In the genomic region with DNA sequence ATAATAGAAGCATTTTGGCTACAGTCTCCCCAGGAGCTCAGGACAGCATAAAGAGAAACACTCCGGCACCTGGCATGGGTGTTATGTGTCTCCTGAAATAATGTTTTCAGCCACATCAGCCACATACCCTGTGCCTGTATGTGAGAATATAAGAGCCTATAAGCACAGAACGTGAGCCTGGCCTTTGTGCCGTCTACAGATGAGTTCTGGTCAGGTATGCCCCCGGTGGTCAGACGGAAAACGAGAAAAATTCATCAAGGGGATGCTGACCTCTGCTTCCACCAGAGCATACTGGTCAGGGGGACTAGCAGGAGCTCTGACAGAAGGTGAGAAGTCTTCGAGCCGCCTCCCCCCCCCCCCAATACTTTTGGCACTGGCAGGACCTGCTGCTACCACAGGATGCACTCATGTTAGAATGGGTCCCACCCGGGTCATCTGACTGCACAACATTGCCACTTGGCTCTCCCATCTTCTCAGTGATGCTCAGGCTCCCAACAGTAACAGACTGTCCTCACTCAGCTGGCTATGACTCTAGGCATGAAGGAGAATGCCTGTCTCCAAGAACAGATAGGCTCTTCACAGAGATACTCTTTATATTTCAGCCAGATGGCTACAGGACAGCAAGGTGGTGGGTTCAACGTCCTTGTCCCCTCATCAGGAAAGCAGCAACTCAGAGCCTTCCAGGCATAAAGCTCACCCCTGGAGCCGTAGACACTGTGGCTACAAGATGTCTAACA, we compare ENCODE assay signal across 25 mouse cellular contexts.
A peak's percentile ranks its signal among the peaks of the same experiment; 100 is the strongest.
DNase-seq lines count a peak whose midpoint lies in the region; TF ChIP-seq lines count a peak whose summit lies in the region.
"Had no signal": no experiment of that assay in that cellular context is flagged by ENCODE, and none has a peak within 500 bp of the region (broad histone marks: within the 10 kb centered on the region; RNA-seq: fewer than 3 reads in every experiment).

No protein-coding gene starts in this region.

- H3K27me3 ChIP-seq in CH12.LX (replicated peaks): no peaks in the 10 kb centered on the region
- H3K27me3 ChIP-seq: embryonic facial prominence, embryonic 12.5 days; embryonic facial prominence, embryonic 15.5 days; heart, embryonic 12.5 days; heart, embryonic 15.5 days; hindbrain, embryonic 12.5 days; hindbrain, embryonic 15.5 days; intestine, embryonic 15.5 days; Patski had no signal

- no peak overlapping the region for H3K27ac ChIP-seq in left cerebral cortex, adult 2 months
- no peak overlapping the region for H3K27ac ChIP-seq in CH12.LX (ENCODE audit: insufficient read depth, low read depth)
- H3K27ac ChIP-seq: embryonic facial prominence, embryonic 12.5 days; embryonic facial prominence, embryonic 15.5 days; gastrocnemius, adult 2 months; heart, embryonic 15.5 days; hindbrain, embryonic 12.5 days; hindbrain, embryonic 15.5 days; intestine, embryonic 15.5 days had no signal

- H3K4me3 ChIP-seq in left cerebral cortex, adult 2 months: no peak overlapping the region
- H3K4me3 ChIP-seq in CH12.LX (replicated peaks in 1 of 3; ENCODE audit: low read depth in 2 of 3, low read length in 2 of 3, poor library complexity in 1 of 3): no peak overlapping the region
- H3K4me3 ChIP-seq: embryonic facial prominence, embryonic 12.5 days; embryonic facial prominence, embryonic 15.5 days; gastrocnemius, adult 2 months; heart, embryonic 12.5 days; heart, embryonic 15.5 days; hindbrain, embryonic 12.5 days; hindbrain, embryonic 15.5 days; intestine, embryonic 15.5 days had no signal

- no peak for TF ChIP-seq EP300 in CH12.LX (IDR thresholded peaks at IDR 0.05; ENCODE audit: low read length)

- H3K4me2 ChIP-seq in CH12.LX (ENCODE audit: insufficient read depth, low read depth, poor library complexity, severe bottlenecking): no peak overlapping the region
- H3K4me2 ChIP-seq: embryonic facial prominence, embryonic 12.5 days; embryonic facial prominence, embryonic 15.5 days; heart, embryonic 12.5 days; heart, embryonic 15.5 days; hindbrain, embryonic 12.5 days; hindbrain, embryonic 15.5 days; intestine, embryonic 15.5 days had no signal

- intact Hi-C loops in heart, postnatal 14 days (cut with DNase I): no loop called here
- intact Hi-C loops in left cerebral cortex, postnatal 4 days (cut with DNase I): no loop called here
- intact Hi-C loops in left cerebral cortex, adult 2 months (cut with DNase I): no loop called here

- dilution Hi-C loops in CH12.LX (cut with MboI; ENCODE audit: extremely low pct_ligation_motif_present, extremely low pct_unique_long_range_greater_than_20kb, low sequenced_read_pairs): no loop called here

- no peaks in the 10 kb centered on the region for H3K36me3 ChIP-seq in CH12.LX (replicated peaks in 1 of 2; ENCODE audit: control insufficient read depth in 1 of 2, insufficient read depth in 1 of 2, low read length in 1 of 2)
- H3K36me3 ChIP-seq: embryonic facial prominence, embryonic 12.5 days; embryonic facial prominence, embryonic 15.5 days; heart, embryonic 12.5 days; heart, embryonic 15.5 days; hindbrain, embryonic 12.5 days; hindbrain, embryonic 15.5 days; intestine, embryonic 15.5 days had no signal

- no peak for TF ChIP-seq POLR2A in CH12.LX (IDR thresholded peaks at IDR 0.05; ENCODE audit: low read depth, low read length)

- no peak; the same call in 1 of the 2 replicates for TF ChIP-seq CTCF in left cerebral cortex, adult 2 months (IDR thresholded peaks at IDR 0.05)
- no peak for TF ChIP-seq CTCF in CH12.LX (conservative IDR thresholded peaks at IDR 0.05 in 1 of 2, IDR thresholded peaks at IDR 0.05 in 1 of 2; ENCODE audit: low read depth in 2 of 2, low read length in 2 of 2)

- no peaks in the 10 kb centered on the region for H3K79me2 ChIP-seq in CH12.LX (replicated peaks; ENCODE audit: control insufficient read depth, extremely low read depth, insufficient read depth, poor library complexity, severe bottlenecking)

- H3K9me3 ChIP-seq in CH12.LX (replicated peaks; ENCODE audit: low read length): no peaks in the 10 kb centered on the region
- H3K9me3 ChIP-seq: embryonic facial prominence, embryonic 15.5 days; heart, embryonic 15.5 days; hindbrain, embryonic 15.5 days; intestine, embryonic 15.5 days had no signal

- H3K9ac ChIP-seq in CH12.LX (ENCODE audit: insufficient read depth, low read depth): no peak overlapping the region
- H3K9ac ChIP-seq: embryonic facial prominence, embryonic 12.5 days; embryonic facial prominence, embryonic 15.5 days; forebrain, postnatal 0 days; heart, embryonic 12.5 days; heart, embryonic 15.5 days; hindbrain, embryonic 12.5 days; hindbrain, embryonic 15.5 days; intestine, embryonic 15.5 days had no signal

- no peak for TF ChIP-seq RAD21 in CH12.LX (IDR thresholded peaks at IDR 0.05; ENCODE audit: low read depth, low read length)

- no peaks in the 10 kb centered on the region for H3K4me1 ChIP-seq in CH12.LX (ENCODE audit: control insufficient read depth in 1 of 2, insufficient read depth in 2 of 2)
- H3K4me1 ChIP-seq: embryonic facial prominence, embryonic 12.5 days; embryonic facial prominence, embryonic 15.5 days; heart, embryonic 12.5 days; heart, embryonic 15.5 days; hindbrain, embryonic 12.5 days; hindbrain, embryonic 15.5 days; intestine, embryonic 15.5 days had no signal

- DNase-seq in cerebellum, postnatal 10 days: peak; percentile 76 to 77
- no peak for DNase-seq in cerebellum, adult 11 months
- peak; percentile 66 for DNase-seq in heart, adult 11 months
- DNase-seq in heart, postnatal 14 days: no peak
- DNase-seq in left cerebral cortex, postnatal 4 days: peak; percentile 32
- no peak for DNase-seq in left cerebral cortex, adult 2 months (ENCODE audit: extremely low spot score in 1 of 2, low spot score in 2 of 2)
- DNase-seq in CH12.LX (ENCODE audit: extremely low read depth): peak; percentile 2
- no peak for DNase-seq in Muller cell, postnatal 12 days (ENCODE audit: inconsistent ontology term)
- DNase-seq: adrenal gland, postnatal 10 days; adrenal gland, postnatal 36 days; forebrain, postnatal 0 days; gastrocnemius, adult 2 months; gastrocnemius, postnatal 14 days; heart, adult 18-20 months; heart, postnatal 10 days; heart, postnatal 4 days; kidney, adult 11 months had no signal

- in situ Hi-C loops in CH12.LX (cut with MboI; ENCODE audit: low pct_ligation_motif_present, low pct_unique_long_range_greater_than_20kb, low sequenced_read_pairs): no loop called here

TF ChIP-seq in CH12.LX, 34 proteins besides CTCF, POLR2A, EP300 and RAD21:
- no peak for TF ChIP-seq PAX5 (IDR thresholded peaks at IDR 0.05; ENCODE audit: low read length)
- TF ChIP-seq IRF4 (IDR thresholded peaks at IDR 0.05; ENCODE audit: low read depth, low read length): no peak
- TF ChIP-seq CHD1 (IDR thresholded peaks at IDR 0.05; ENCODE audit: low read depth, low read length): no peak
- TF ChIP-seq ETS1 (conservative IDR thresholded peaks at IDR 0.05; ENCODE audit: low read depth, low read length): no peak
- no peak for TF ChIP-seq UBTF (IDR thresholded peaks at IDR 0.05; ENCODE audit: low read depth, low read length)
- TF ChIP-seq USF1 (IDR thresholded peaks at IDR 0.05; ENCODE audit: low read depth, low read length): no peak
- no peak for TF ChIP-seq USF2 (conservative IDR thresholded peaks at IDR 0.05; ENCODE audit: low read depth, low read length)
- no peak for TF ChIP-seq MAX (IDR thresholded peaks at IDR 0.05; ENCODE audit: low read length)
- TF ChIP-seq NELFE (IDR thresholded peaks at IDR 0.05; ENCODE audit: low read depth, low read length): no peak
- TF ChIP-seq GABPA (IDR thresholded peaks at IDR 0.05; ENCODE audit: insufficient replicate concordance, low read depth, low read length): no peak

Comparison
In these comparisons a context has a peak if more than half of its experiments do, and no peak if none do; other contexts are left out.
1. DNase-seq: peak in cerebellum, postnatal 10 days (2 of 2), heart, adult 11 months (single experiment), left cerebral cortex, postnatal 4 days (single experiment) and CH12.LX (single experiment); none in cerebellum, adult 11 months (single experiment), heart, postnatal 14 days (0 of 2), left cerebral cortex, adult 2 months (0 of 2) and Muller cell, postnatal 12 days (single experiment).